Mouse (Mus musculus) c-Kit-positive CD71-positive TER-119-negative erythroid progenitor cells, embryonic 14.5 days (primary cell): Measurements from ENCODE around the gene Natd1.
A peak's percentile ranks its signal among the peaks of the same experiment; 100 is the strongest.

Source experiments
- DNase-seq: peaks from one replicate; pipeline ENCODE4 v3.0.0-alpha.2; 2013; ENCODE audit warnings: low read depth

Gene Natd1

DNA sequence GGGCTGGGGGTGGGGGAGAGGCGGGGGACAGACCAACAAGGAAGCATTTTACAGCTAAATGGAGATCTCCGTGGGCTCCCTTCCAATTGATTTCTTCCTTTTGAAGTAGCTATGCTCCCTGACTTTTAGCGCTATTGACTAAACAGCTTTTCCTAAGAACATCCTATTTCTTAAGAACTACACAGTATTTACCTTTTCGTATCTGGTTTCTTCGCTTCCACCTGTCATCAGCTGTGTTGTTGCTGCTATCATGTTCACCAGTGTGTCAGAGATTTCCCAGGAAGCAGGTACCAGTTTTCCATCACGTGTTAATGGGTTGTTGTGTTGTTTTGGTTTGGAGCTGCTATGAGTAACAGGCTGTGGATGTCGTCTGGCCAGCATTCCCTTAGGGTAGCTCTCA, at the start of gene Natd1:
Gene Natd1, minus strand, starts transcription at position 260 of the 400 bp plus-strand sequence.
- DNase-seq: no peak

GRCm38 (mm10) chr11:60962709-60963108, 48.2 kb upstream of the Natd1 start:
- DNase-seq: no peak

DNA sequence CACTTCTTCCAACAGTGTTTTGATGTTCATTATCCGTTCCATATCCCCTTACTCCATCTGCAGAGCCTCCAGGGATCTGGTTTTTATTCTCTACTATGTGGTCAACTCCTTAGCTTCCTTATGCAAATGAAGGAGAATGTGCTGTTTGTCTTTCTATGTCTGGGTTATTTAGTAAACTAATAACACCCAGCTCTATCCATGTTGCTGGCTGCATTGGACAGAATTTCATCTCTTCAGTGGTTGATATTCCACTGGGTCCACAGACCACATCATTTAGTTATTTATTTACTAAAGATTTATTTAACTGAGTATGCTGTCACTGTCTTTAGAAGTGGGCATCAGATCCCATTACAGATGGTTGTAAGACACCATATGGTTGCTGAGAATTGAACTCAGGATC, 46.6 kb upstream of the Natd1 start:
- DNase-seq: no peak

GRCm38 (mm10) chr11:60958948-60959347, 44.4 kb upstream of the Natd1 start:
- no peak for DNase-seq

GRCm38 (mm10) chr11:60955621-60956383, 41.3 kb upstream of the Natd1 start:
- no peak for DNase-seq

DNA sequence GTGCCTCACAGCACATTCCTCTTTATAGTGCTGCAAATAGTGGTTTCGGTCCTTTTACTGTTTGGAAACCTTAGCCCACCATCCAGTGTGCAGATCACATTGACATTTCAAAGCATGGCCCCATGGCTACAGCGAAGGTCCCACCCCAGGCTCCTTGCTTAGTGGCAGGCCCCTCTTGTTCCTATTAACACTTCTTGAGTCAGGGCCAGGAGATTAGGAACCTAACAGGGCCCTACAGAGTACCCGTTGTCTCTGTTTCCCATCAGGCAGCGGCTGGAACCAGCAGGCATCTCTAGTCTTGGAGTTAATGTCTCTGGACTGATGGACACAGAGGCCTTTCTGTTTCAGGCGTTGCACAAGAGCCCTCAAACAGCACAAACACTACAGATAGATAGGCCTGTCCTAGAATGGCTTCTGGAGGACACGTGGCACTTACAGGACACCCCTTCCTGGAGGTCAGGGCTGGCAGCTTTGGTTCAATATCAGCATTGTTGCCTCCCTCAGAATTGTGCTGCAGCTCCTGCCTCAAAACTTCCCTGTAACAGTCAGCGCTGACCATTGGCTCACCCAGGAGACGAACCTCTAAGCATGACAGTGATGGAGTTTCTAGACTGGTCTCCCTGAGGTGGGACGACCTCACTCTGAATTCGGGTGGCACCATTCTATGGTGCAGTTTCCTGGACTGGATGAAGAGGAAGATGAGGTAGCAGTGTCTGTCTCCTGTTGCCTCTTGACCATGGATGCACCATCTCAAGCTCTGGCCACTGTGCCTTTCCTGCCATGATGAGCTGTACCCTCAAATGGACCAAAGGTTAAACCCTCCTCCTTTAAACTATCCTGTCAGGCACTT, 39.9 kb upstream of the Natd1 start:
- DNase-seq: no peak

DNA sequence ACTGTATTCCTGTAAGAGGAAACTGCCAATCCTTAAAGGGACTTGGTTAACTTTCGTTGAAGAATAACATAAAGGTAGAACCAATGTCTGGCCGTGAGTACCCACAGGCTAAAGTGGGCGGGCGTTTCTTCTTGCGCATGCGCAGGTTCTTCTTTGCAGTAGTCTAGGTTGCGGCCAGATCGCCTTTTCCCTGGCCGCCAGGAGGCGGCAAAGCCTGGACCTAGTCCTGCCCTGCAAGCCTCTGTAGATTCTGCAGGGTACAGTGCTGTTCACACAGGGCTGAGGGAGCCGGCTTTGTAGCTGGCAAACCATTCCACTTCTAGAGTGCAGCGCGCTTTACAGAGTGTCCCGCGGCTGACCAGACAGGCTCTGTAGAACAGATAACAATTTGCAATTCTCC, 39.3 kb upstream of the Natd1 start:
- DNase-seq: peak; percentile 80

GRCm38 (mm10) chr11:60952986-60953385, 38.4 kb upstream of the Natd1 start:
- no peak for DNase-seq

- no peak for DNase-seq
Observed at GRCm38 (mm10) chr11:60952362-60952761, 37.8 kb upstream of the Natd1 start.

- no peak for DNase-seq
Observed at GRCm38 (mm10) chr11:60951896-60952295, 37.3 kb upstream of the Natd1 start.

DNA sequence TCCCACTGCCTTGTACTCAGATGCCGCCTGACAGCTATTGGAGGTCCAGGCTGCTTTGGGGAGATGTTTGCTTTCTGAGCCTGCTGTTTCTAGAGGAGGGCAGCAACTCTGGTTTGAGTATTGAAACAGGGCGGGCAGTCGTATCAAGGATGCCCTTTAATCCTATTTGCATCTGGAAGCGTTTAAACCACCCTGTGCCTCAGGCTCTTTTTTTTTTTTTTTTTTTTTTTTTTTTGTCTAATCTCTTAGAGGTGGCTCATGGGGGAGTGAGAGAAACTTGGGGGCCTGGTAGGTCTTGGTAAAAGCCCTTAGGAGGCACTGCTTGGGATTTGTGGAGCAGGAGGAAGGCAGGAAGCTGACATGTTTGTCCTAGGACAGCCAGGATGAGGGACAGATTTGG, 30.5 kb upstream of the Natd1 start:
- DNase-seq: no peak

DNA sequence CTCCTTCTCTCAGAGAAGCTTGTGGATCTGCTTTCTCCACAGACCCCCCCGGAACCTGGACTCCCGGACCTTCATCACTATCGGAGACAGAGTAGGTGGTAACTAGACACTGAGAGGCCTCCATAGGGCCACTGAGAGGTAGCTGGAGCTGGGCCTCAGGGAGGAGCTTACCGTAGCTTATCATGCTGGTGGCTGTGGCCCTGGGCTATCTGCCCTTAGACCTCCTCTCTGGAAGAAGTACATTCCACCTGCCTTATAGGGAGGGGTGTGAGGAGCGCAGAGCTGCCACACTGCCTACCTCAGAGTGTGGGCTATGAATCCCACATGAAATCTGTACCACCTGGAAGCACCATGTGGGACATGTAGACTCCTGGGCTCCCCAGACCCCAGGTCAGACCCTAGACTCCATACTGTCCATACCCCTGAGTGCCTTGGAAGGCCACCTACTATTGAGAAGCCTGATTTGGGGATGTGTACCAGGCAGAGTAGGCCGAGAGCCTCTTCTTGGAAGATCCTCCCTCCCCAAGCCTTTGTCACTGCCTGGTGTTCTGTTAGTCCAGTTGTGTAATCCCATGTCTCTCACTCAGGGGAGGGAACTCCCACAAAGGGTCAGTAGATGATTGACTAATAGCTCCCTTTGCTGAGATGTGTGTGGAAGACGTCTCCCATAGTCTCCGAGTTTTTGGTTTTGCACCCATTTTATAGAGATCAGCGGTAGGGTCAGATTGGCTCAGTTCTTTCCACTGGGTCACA, 27.9 kb upstream of the Natd1 start:
- DNase-seq: no peak

DNA sequence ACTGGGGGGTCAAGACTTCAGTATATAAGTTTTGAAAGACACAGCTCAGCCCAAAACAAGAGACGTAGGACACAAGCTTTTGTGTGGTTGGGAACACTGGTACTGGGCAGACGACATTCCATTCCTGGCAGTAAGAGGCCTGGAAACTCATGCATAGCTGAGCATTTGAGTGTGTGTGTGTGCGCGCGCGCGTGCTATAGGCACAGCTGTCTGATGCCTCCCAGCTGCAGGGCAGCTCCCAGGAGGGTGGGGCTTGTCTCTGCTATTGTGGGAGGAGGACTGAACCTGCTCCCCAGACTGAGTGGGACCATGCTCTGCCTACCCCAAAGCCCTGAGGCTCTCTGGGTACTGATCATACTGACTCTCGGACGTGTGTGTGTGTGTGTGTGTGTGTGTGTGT, 26.8 kb upstream of the Natd1 start:
- no peak for DNase-seq

- no peak for DNase-seq
Observed at GRCm38 (mm10) chr11:60940501-60940900, 26.0 kb upstream of the Natd1 start.

DNA sequence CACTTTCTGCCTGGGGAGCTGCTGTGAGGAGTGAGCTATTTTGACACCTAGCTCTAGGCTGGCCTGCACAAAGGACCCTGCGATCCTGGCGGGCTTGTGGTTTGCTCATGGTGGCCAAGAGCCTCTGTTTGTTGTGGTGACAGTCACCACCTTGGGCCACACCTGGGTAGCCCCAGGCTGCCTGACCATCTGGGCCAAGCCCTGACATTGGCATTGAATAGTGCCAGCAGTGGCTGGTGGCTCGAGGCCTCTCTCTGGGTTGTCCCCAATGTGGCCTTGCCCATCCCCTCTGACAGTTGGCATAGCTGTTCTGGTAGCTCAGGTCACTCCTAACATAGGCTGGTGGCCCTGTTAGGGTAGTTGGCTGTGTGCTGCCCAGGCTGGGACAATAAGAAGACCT, 24.9 kb upstream of the Natd1 start:
- no peak for DNase-seq

GRCm38 (mm10) chr11:60937611-60938010, 23.1 kb upstream of the Natd1 start:
- DNase-seq: no peak

DNA sequence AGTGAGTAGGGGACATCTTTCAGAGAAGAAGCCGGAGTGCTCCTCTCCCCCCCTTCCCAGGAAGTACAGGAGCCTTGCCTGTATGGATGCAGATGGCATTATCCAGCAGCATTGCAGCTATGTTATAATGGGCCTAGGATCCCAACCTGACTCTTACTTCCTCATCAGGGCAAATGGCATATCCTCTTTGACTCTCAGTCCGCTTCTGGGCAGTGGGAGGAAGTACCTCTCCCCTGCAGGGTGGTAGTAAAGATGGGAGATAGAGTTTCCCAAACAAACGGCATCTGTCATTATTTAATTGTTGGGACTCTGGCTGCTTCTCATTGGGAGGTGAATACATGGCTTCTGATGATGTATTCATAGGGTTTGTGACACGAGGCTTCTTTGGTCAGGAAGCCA, 21.4 kb upstream of the Natd1 start:
- no peak for DNase-seq

DNA sequence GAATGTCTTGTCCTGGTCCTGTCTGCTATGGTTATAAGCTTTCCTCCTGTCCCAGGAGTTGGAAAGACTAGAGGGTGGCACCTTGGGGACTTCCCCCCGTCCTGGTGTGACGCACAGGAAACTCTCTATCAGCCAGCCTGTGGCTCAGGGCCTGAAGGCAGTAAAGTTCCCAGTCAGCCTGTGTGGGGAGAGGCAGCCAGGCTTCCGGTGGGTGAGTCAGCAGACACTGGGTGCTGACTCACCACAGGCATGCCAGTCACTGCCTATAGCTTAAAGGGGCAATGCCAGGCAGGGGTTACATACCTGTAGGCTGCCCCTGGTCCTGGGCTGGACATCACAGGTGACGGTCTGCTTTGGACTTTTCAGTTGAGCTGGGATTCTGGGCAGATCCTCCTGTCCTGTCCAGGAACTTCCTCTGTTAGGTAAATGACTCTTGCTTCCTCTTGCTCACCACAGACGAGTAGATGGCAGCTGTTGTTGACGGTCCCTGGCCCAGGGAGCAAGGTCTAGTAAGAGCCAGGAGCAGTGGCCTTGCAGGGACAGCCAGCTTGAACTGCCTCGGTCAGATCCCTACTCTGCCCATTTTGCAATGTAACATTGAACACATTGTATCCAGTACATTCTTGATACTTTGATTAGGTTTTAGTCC, 20.9 kb upstream of the Natd1 start:
- DNase-seq: peak; percentile 73

- no peak for DNase-seq
Observed at GRCm38 (mm10) chr11:60934795-60935194, 20.2 kb upstream of the Natd1 start.

DNA sequence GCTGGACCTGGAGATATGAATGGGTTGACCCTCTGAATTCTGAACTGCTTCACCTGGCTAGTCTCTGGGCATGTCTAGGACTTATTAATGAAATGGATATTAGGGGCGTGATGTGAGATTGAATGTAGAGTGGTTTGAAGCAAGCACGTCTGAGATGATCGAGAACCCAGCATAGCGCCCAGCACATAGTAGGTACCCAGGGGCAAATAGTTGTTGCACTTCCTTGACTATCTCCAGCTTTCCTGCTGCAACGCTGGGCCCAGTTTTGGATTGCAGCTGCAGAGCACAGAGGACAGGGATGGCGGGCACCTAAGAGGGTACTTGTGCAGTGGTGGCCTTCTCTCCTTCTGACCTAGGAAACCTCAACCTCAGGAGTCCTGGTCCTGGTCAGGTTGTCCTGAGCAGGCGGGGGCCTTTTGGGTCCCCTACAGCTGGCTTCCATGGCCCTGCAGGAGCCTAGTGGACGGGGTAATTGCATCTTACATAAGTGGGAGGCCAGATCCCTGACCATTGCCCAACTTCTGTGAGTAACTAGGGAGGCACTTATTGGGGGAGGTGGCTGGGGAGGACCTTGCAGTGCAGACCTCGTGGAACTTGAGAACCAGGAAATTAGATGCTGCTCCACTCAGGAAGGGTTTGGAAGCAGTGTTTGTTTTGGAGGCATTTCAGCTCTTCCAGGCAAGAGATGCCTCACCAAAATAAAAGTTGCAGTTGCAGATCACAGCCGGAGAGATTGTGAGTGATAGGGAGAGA, 18.8 kb upstream of the Natd1 start:
- no peak for DNase-seq

DNA sequence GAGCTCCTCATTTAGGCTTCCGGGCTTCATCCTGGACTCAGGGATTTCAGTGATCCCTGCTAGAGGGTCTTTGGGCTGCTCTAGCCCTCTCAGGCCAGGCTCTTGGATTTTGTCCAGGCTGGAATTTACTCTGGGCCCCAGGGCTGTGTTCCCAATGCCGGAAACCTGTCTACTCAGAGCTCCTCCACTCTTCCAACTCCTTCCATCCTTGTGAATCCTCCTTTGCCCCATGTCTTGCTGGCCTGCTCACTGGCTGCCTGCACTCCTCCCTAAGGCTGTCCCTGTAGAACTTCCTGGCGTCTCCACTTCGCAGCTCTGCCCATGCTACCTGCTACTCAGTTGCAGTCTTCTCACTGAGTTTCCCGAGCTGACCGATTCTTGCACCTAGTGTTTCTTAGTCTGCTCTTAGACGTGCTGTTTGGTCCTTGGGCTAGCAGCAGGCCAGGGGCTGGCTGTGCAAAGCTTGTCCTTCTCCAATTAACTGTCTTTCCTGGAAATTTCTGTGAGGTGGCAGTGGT, 18.0 kb upstream of the Natd1 start:
- DNase-seq: no peak
